Mouse (Mus musculus) hematopoietic multipotent progenitor cell, adult 10-12 weeks (in vitro differentiated cells): ENCODE measurements around the gene Pik3cb. TPM values are rescaled to one million over a fixed set of nuclear protein-coding genes. Genes with fewer than 3 reads are reported as not detected.

Experiments used
- polyA plus RNA-seq: library from polyadenylated mRNA; stranded (reverse); fragments of >175 nt; gene quantifications from 2 replicates; pipeline ENCODE4 v1.2.3, GENCODE M21; 2012; ENCODE audit warnings: low replicate concordance

The Pik3cb gene
- polyA plus RNA-seq = 0.47 and 1.1 TPM in 2 replicates

DNA sequence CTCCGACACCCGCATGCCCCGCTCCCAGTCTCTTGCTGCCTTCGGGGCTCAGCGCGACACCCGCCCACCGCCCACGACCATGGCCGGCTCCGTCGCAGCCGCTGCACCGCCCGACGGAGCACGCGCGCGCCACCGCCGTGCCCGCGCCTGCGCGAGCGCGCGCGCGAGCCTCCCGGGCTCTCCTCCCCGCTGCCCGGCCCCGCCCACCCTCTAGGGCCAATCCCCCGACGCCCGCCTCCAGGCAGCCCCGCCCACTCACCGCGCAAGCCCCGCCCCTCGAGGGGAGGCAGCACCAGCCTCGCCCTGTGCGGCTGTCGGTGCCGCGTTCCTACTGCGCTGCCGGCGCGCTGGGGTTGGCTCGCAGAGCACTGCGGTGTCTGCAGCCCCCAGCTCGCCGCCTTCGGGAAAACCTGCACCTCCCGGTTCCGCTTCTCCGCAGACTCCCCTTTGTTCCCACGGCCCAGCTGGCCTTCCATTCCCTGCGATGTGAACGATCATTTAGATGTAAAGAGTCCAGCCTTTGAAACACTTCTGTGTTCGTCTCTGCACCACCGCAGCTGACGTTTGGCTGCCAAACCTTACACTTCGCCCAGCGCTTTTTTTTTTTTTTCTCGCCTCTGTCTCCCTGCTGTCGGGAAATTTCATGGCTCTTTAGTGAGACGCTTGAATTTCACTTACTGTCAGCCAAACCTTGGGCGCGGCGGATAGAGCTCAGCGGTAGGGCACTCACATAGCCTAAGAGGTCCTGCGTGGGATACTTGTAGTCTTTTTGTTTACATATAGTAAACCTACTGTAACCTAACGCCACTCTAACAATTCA is at the start of gene Pik3cb:
Gene Pik3cb, minus strand, starts transcription at position 559 of the 820 bp plus-strand sequence.

DNA sequence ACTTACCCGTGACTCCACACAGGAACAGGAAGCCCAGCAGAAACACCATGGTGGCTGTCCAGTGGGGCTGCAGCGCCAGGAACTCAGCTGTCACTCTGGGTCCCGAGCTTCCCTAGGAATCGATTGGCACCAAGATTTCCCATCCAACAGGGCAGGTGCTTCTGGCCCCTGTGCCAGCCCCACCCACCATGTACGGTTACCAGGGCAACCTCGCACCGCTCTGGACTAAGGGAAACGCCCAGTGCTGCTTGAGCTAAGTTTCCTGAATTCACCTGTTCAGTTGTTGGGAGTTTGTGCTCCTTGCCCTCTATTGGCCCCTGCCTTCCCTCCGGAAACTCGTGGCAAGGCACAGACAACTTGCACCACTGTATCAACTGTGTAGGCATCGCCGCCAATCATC is 104.8 kb downstream of the Pik3cb start, which contains the start of gene Gm1123:
Gene Gm1123, minus strand, starts transcription at position 141 of the 400 bp plus-strand sequence.

Other genes starting within 250 kb of the Pik3cb start
- not detected in 2 replicates for gene 7420426K07Rik, start 237.5 kb downstream of the Pik3cb start, polyA plus RNA-seq
- not detected in 2 replicates for gene Foxl2, start 185.3 kb downstream of the Pik3cb start, polyA plus RNA-seq
- 14.3 and 17.8 TPM in 2 replicates for gene Faim, start 154.2 kb downstream of the Pik3cb start, polyA plus RNA-seq
- gene Gm1123, start 104.9 kb downstream of the Pik3cb start, polyA plus RNA-seq = not detected in 2 replicates
- gene Faiml, start 96.6 kb upstream of the Pik3cb start, polyA plus RNA-seq = not detected in 2 replicates
- gene Cep70, start 102.7 kb upstream of the Pik3cb start, polyA plus RNA-seq = 1.1 and 1.2 TPM in 2 replicates
- 0.02 TPM in 1 of 2 replicates, not detected in the other for gene Esyt3, start 217.9 kb upstream of the Pik3cb start, polyA plus RNA-seq